11 mouse cellular contexts compared by ENCODE assay signal in the genomic region with DNA sequence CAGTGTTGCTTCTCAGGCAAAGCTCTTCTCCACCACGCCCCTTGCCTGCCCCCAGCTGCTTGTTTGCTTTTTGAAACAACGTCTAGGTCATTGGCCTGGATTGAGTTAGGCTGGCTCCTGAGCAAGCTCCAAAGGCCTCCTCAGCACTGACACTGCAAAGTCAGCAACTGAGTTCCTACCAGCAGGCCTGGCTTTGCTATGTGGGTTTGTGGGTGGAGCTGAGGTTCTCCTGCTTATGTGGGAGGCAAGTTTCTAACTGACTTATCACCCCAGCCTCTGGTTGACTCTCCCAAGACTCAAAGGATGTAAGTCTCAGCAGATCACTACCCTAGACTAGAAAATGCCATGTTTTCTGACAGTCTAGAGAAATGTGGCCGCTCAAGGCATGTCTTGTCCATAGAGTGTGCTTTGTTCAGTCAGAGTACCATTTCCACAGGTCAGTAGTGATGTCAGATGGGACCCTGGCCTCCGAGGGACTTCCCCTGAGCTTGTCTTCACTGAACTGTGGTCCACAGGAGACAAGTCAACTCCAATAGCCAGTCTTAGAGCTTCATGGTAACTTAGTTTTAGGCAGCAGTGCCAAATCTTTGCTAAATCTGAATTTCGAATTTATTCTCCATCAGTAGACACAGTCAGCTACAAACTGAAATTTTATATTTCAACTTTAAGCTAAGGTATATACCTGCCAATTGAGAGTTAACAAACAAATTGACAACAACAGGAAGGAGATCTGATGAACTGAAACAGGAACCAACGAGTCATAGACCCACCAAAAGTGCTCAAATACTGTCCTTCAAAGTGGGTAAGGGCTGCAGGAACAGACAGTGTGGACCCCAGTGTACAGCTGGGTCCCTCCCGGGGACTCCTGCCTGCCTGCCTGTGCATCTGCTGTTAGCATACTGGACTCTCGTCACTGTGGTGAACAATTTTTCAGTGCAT. TPM values are rescaled to one million over a fixed set of nuclear protein-coding genes. Genes with fewer than 3 reads are reported as not detected.
DNase-seq lines count a peak whose midpoint lies in the region; ATAC-seq and TF ChIP-seq lines count a peak whose summit lies in the region.
"Had no signal": no experiment of that assay in that cellular context is flagged by ENCODE, and none has a peak within 500 bp of the region (broad histone marks: within the 10 kb centered on the region; RNA-seq: fewer than 3 reads in every experiment).

No protein-coding gene starts in this region.

- no peak for TF ChIP-seq EP300 in liver, embryonic 14.5 days (IDR thresholded peaks at IDR 0.05; ENCODE audit: low read depth)

- DNase-seq in liver, result peak; percentile 17
- no peak for DNase-seq in liver, embryonic 11.5 days (ENCODE audit: low spot score)
- peak in 2 of 3 experiments; percentile 4 to 19 for DNase-seq in liver, embryonic 14.5 days (ENCODE audit: low read depth in 3 of 3, low spot score in 3 of 3)
- DNase-seq in left cerebral cortex, adult 2 months (ENCODE audit: extremely low spot score in 1 of 2, low spot score in 2 of 2), result no peak
- DNase-seq in gastrocnemius, postnatal 25 days, result no peak

- H3K36me3 ChIP-seq in liver, embryonic 11.5 days (ENCODE audit: control insufficient read depth, insufficient read depth, low read length), result no peaks in the 10 kb centered on the region
- no peaks in the 10 kb centered on the region for H3K36me3 ChIP-seq in liver, embryonic 14.5 days (replicated peaks; ENCODE audit: control insufficient read depth, insufficient read depth, low read depth)
- no peaks in the 10 kb centered on the region for H3K36me3 ChIP-seq in hindbrain, embryonic 16.5 days (ENCODE audit: control insufficient read depth, insufficient read depth, low read length)
- H3K36me3 ChIP-seq: hindbrain, embryonic 15.5 days had no signal

- no peak for ATAC-seq in liver, embryonic 11.5 days (replicated peaks; ENCODE audit: low FRiP score)
- ATAC-seq in erythroid progenitor cell, adult 5-6 weeks (replicated peaks; ENCODE audit: low FRiP score, poor library complexity, severe bottlenecking), result 0 out of 2 replicates have a peak, but pooled peaks have one; percentile 25
- no peak for ATAC-seq in liver, embryonic 14.5 days (ENCODE audit: insufficient read depth)
- ATAC-seq in neutrophil, adult 5-6 weeks (ENCODE audit: extremely low read depth, insufficient number of reproducible peaks, low FRiP score, poor library complexity, severe bottlenecking), result peak; percentile 57
- ATAC-seq in hindbrain, embryonic 16.5 days, result no peak
- ATAC-seq: forebrain, embryonic 16.5 days had no signal

- TF ChIP-seq CTCF in liver, embryonic 14.5 days (IDR thresholded peaks at IDR 0.05; ENCODE audit: low read depth), result no peak
- TF ChIP-seq CTCF in left cerebral cortex, adult 2 months (IDR thresholded peaks at IDR 0.05), result no peak

- intact Hi-C loops in left cerebral cortex, adult 2 months (cut with DNase I), result no loop called here

- no peaks in the 10 kb centered on the region for H3K4me1 ChIP-seq in liver, embryonic 11.5 days (replicated peaks; ENCODE audit: control insufficient read depth, insufficient read depth, low read length)
- H3K4me1 ChIP-seq in liver, embryonic 14.5 days (replicated peaks; ENCODE audit: control insufficient read depth in 2 of 2, insufficient read depth in 2 of 2, low read length in 1 of 2), result no peaks in the 10 kb centered on the region; a peak in 2 of 4 replicates
- no peaks in the 10 kb centered on the region for H3K4me1 ChIP-seq in hindbrain, embryonic 16.5 days (ENCODE audit: control insufficient read depth, insufficient read depth, low read depth, low read length)
- H3K4me1 ChIP-seq: hindbrain, embryonic 15.5 days had no signal

- 62% methylated on average over 8 of the region's 8 CpGs for WGBS in liver, embryonic 11.5 days
- WGBS in liver, embryonic 14.5 days (ENCODE audit: insufficient replicate concordance), result 34% methylated on average over 8 of the region's 8 CpGs
- WGBS in hindbrain, embryonic 16.5 days, result 73% methylated on average over 8 of the region's 8 CpGs

- H3K4me2 ChIP-seq in liver, embryonic 11.5 days, result no peak overlapping the region
- H3K4me2 ChIP-seq in liver, embryonic 14.5 days (ENCODE audit: low read depth), result no peak overlapping the region
- H3K4me2 ChIP-seq in hindbrain, embryonic 16.5 days (ENCODE audit: low read length), result no peak overlapping the region
- H3K4me2 ChIP-seq: hindbrain, embryonic 15.5 days had no signal

- no peak overlapping the region for H3K27ac ChIP-seq in liver, embryonic 11.5 days (ENCODE audit: low read depth, low read length)
- H3K27ac ChIP-seq in liver, embryonic 14.5 days, result no peak overlapping the region
- no peak overlapping the region for H3K27ac ChIP-seq in left cerebral cortex, adult 2 months
- H3K27ac ChIP-seq in hindbrain, embryonic 16.5 days (ENCODE audit: low read depth, low read length), result no peak overlapping the region
- H3K27ac ChIP-seq: hindbrain, embryonic 15.5 days had no signal

- H3K4me3 ChIP-seq in liver, embryonic 11.5 days (ENCODE audit: low read depth, low read length), result no peak overlapping the region
- no peak overlapping the region for H3K4me3 ChIP-seq in liver, embryonic 14.5 days (ENCODE audit: insufficient read depth in 1 of 2, low read depth in 2 of 2, low read length in 2 of 2)
- no peak overlapping the region for H3K4me3 ChIP-seq in left cerebral cortex, adult 2 months
- H3K4me3 ChIP-seq in hindbrain, embryonic 16.5 days (ENCODE audit: low read length), result no peak overlapping the region
- H3K4me3 ChIP-seq: hindbrain, embryonic 15.5 days; myocyte had no signal

- H3K9ac ChIP-seq in liver, embryonic 11.5 days (ENCODE audit: low read depth, low read length), result no peak overlapping the region
- H3K9ac ChIP-seq in liver, embryonic 14.5 days (replicated peaks), result no peak overlapping the region
- H3K9ac ChIP-seq in hindbrain, embryonic 16.5 days (ENCODE audit: low read depth, low read length), result no peak overlapping the region
- H3K9ac ChIP-seq: hindbrain, embryonic 15.5 days had no signal

- H3K9me3 ChIP-seq in liver, embryonic 11.5 days (ENCODE audit: control insufficient read depth, low read length), result no peaks in the 10 kb centered on the region
- no peaks in the 10 kb centered on the region for H3K9me3 ChIP-seq in liver, embryonic 14.5 days (ENCODE audit: control insufficient read depth, low read length)
- H3K9me3 ChIP-seq in hindbrain, embryonic 16.5 days (ENCODE audit: control insufficient read depth, low read length), result no peaks in the 10 kb centered on the region
- H3K9me3 ChIP-seq: hindbrain, embryonic 15.5 days had no signal

- no peaks in the 10 kb centered on the region for H3K27me3 ChIP-seq in liver, embryonic 11.5 days (replicated peaks; ENCODE audit: control insufficient read depth, insufficient read depth, low read length)
- no peaks in the 10 kb centered on the region for H3K27me3 ChIP-seq in liver, embryonic 14.5 days (ENCODE audit: control insufficient read depth, insufficient read depth, low read length)
- no peaks in the 10 kb centered on the region for H3K27me3 ChIP-seq in hindbrain, embryonic 16.5 days (replicated peaks; ENCODE audit: control insufficient read depth, insufficient read depth, low read length)
- H3K27me3 ChIP-seq: hindbrain, embryonic 15.5 days had no signal

RNA-seq across cellular contexts. Expression of a gene that starts 44.5 kb away (rescaled TPM):
- 156 and 162 TPM in 2 replicates for polyA plus RNA-seq in liver, embryonic 11.5 days (2014; fragmentation: Nextera tagmentation; extraction: Ambion mirVana)
- 43.6 and 51.5 TPM in 2 replicates for total RNA-seq in erythroid progenitor cell, adult 5-6 weeks (2015; ENCODE audit: low replicate concordance)
- 86.8 and 131 TPM in 2 replicates for total RNA-seq in erythroid progenitor cell, adult 5-6 weeks (2017; ENCODE audit: low replicate concordance)
- 43.3 and 60.7 TPM in 2 replicates for polyA plus RNA-seq in liver, embryonic 14.5 days (2012; rRNA removed)
- 90.8 and 96.6 TPM in 2 replicates for polyA plus RNA-seq in liver, embryonic 14.5 days (2014; fragmentation: Nextera tagmentation; extraction: Ambion mirVana)
- total RNA-seq in neutrophil, adult 5-6 weeks (2017), result 77.4 and 85.8 TPM in 2 replicates
- total RNA-seq in left cerebral cortex, adult 2 months (2021), result 10 to 100 TPM; 50.4 to 52.7 TPM
- total RNA-seq in gastrocnemius, postnatal 25 days (2021), result 10 to 100 TPM; 51.4 to 52.9 TPM
- polyA plus RNA-seq in hindbrain, embryonic 16.5 days (2015; fragmentation: Nextera tagmentation; extraction: Ambion mirVana), result 109 and 114 TPM in 2 replicates

RNA-seq across cellular contexts. Expression of a gene that starts 53.5 kb away (rescaled TPM):
- 597 and 634 TPM in 2 replicates for polyA plus RNA-seq in liver, embryonic 11.5 days (2014; fragmentation: Nextera tagmentation; extraction: Ambion mirVana)
- 201 and 204 TPM in 2 replicates for total RNA-seq in erythroid progenitor cell, adult 5-6 weeks (2015; ENCODE audit: low replicate concordance)
- total RNA-seq in erythroid progenitor cell, adult 5-6 weeks (2017; ENCODE audit: low replicate concordance), result 130 and 183 TPM in 2 replicates
- 145 and 238 TPM in 2 replicates for polyA plus RNA-seq in liver, embryonic 14.5 days (2012; rRNA removed)
- polyA plus RNA-seq in liver, embryonic 14.5 days (2014; fragmentation: Nextera tagmentation; extraction: Ambion mirVana), result 467 and 483 TPM in 2 replicates
- total RNA-seq in neutrophil, adult 5-6 weeks (2017), result 208 and 251 TPM in 2 replicates
- total RNA-seq in left cerebral cortex, adult 2 months (2021), result 100 to 1,000 TPM; 296 to 302 TPM
- total RNA-seq in gastrocnemius, postnatal 25 days (2021), result 1,000 to 10,000 TPM; 1,235 to 1,264 TPM
- polyA plus RNA-seq in hindbrain, embryonic 16.5 days (2015; fragmentation: Nextera tagmentation; extraction: Ambion mirVana), result 664 and 740 TPM in 2 replicates

Comparison
In these comparisons a context has a peak if more than half of its experiments do, and no peak if none do; other contexts are left out.
1. DNase-seq: peak in liver (single experiment) and liver, embryonic 14.5 days (2 of 3); none in liver, embryonic 11.5 days (single experiment), left cerebral cortex, adult 2 months (0 of 2) and gastrocnemius, postnatal 25 days (single experiment).
2. ATAC-seq: peak in erythroid progenitor cell, adult 5-6 weeks (single experiment) and neutrophil, adult 5-6 weeks (single experiment); none in liver, embryonic 11.5 days (single experiment), liver, embryonic 14.5 days (single experiment) and hindbrain, embryonic 16.5 days (single experiment).